Mouse (Mus musculus) liver, adult 10 weeks (tissue): ENCODE measurements around the gene Etfa. TPM values are rescaled to one million over a fixed set of nuclear protein-coding genes. Genes with fewer than 3 reads are reported as not detected.

Experiments
- polyA plus RNA-seq: library from polyadenylated mRNA; stranded (reverse); fragments of 350-450 nt; fragmentation: Illumina TruSeq; extraction: RNeasy Lipid Tissue Mini Kit (QIAGEN cat#74804); gene quantifications from one replicate; pipeline ENCODE4 v1.2.3, GENCODE M21; 2014; ENCODE audit warnings: low read depth, low replicate concordance

The Etfa gene
- polyA plus RNA-seq = 848 TPM

DNA sequence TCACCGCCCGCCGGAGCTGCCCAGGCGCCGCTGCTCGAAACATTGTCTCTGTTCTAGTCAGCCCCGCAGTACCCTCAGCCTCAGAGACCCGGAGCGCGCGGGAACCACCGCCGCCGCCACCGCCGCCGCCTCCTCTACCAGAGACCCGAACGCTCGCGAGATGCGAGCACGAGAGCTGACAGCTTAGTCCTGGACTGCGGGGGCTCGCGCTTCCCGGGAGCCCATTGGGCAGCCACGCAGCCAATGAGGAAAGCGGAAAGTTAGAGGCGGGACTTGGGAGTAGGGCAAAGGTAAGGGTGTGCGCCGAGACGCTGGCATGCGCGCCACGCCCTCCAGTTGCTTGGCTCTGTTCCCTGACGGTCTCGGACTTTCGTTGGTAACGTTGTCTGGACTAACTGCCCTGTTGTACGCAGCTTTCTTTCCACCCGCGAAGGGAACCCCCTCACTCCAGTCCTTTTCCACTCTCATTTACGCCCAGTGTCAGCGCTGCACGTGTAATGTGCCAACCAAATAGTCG lies at the start of gene Etfa:
Gene Etfa (minus strand): TSS at position 217 of the 517 bp plus-strand sequence.

DNA sequence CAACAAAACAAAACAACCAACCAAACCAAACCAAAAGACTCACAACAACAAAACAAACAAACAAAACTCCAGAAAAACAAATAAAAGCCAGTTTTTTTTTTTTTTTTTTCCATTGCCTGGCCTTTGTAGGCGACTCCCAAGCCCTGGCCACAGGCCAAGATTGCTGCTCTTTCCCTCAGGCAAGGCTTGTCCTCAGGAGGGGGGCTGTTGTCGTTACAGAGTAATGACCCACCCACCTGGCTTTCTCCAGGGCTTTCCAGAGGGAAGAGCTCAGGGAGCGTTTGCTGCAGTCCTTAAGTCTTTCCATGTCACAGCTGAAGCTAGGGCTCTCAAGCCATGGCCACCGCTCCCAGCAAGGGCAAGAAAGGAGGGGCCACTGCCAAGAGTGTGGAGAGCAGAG lies 26.3 kb upstream of the Etfa start, which contains the start of gene Isl2:
Gene Isl2 (plus strand): TSS at position 296 of the 400 bp plus-strand sequence.

Other genes starting within 250 kb of the Etfa start
- gene Nrg4, start 185.4 kb downstream of the Etfa start, polyA plus RNA-seq = 4.0 TPM
- 0.56 TPM for gene Tmem266, start 185.3 kb downstream of the Etfa start, polyA plus RNA-seq
- not detected for gene Isl2, start 26.4 kb upstream of the Etfa start, polyA plus RNA-seq